Mouse (Mus musculus) liver, embryonic 14.5 days (tissue): Measurements from ENCODE around the gene Kifc3.

Experiments
- CTCF ChIP-seq: IDR thresholded peaks from 2 replicates; pipeline ENCODE4 v1.5.1; 2016; ENCODE audit warnings: antibody characterized with exemption, low read depth, control low read depth
- EP300 ChIP-seq: IDR thresholded peaks from 2 replicates; pipeline ENCODE4 v1.6.1; 2016; ENCODE audit warnings: antibody characterized with exemption, low read depth

GRCm38 (mm10) chr8:95130966-95131537, 71.6 kb downstream of the Kifc3 start:
- TF ChIP-seq EP300 (no peak), CTCF (no peak)
